Mouse (Mus musculus): ENCODE measurements at regions not wholly inside any gene's neighbourhood (a gene's known extent, or its start where the extent isn't known, plus 50 kb on each side); places are given as distances from the start of the nearest gene placed in this dataset.
A peak's percentile ranks its signal among the peaks of the same experiment; 100 is the strongest.

GRCm38 (mm10) chr4:22106883-22107282 is 175.8 kb downstream of the Faxc start:
- Histone ChIP-seq H3K4me3 (no peak overlapping the region), H3K27ac (no peak overlapping the region)
- intact Hi-C loops (cut with DNase I): no loop called here
- DNase-seq (ENCODE audit: extremely low spot score in 1 of 2, low spot score in 2 of 2): no peak
- no peak for TF ChIP-seq CTCF (IDR thresholded peaks at IDR 0.05)

GRCm38 (mm10) chr4:22109410-22109809 is 178.3 kb downstream of the Faxc start:
- Histone ChIP-seq H3K4me3 (no peak overlapping the region), H3K27ac (no peak overlapping the region)
- intact Hi-C loops (cut with DNase I): no loop called here
- DNase-seq (ENCODE audit: extremely low spot score in 1 of 2, low spot score in 2 of 2): no peak
- TF ChIP-seq CTCF (IDR thresholded peaks at IDR 0.05): no peak

GRCm38 (mm10) chr4:22110400-22110799 is 179.3 kb downstream of the Faxc start:
- intact Hi-C loops (cut with DNase I): no loop called here
- no peak for DNase-seq (ENCODE audit: extremely low spot score in 1 of 2, low spot score in 2 of 2)
- Histone ChIP-seq H3K4me3 (no peak overlapping the region), H3K27ac (no peak overlapping the region)
- TF ChIP-seq CTCF (IDR thresholded peaks at IDR 0.05): no peak

- no peak for DNase-seq (ENCODE audit: extremely low spot score in 1 of 2, low spot score in 2 of 2)
- Histone ChIP-seq H3K4me3 (no peak overlapping the region), H3K27ac (no peak overlapping the region)
- intact Hi-C loops (cut with DNase I): no loop called here
- no peak for TF ChIP-seq CTCF (IDR thresholded peaks at IDR 0.05)
Measured at GRCm38 (mm10) chr4:22112209-22112608, 181.1 kb downstream of the Faxc start.

GRCm38 (mm10) chr4:22114451-22114850 is 183.3 kb downstream of the Faxc start:
- TF ChIP-seq CTCF (IDR thresholded peaks at IDR 0.05): no peak
- Histone ChIP-seq H3K4me3 (no peak overlapping the region), H3K27ac (no peak overlapping the region)
- no peak for DNase-seq (ENCODE audit: extremely low spot score in 1 of 2, low spot score in 2 of 2)
- intact Hi-C loops (cut with DNase I): no loop called here

GRCm38 (mm10) chr4:22119877-22120276 is 188.7 kb downstream of the Faxc start:
- Histone ChIP-seq H3K4me3 (no peak overlapping the region), H3K27ac (no peak overlapping the region)
- no peak for DNase-seq (ENCODE audit: extremely low spot score in 1 of 2, low spot score in 2 of 2)
- intact Hi-C loops (cut with DNase I): no loop called here
- no peak for TF ChIP-seq CTCF (IDR thresholded peaks at IDR 0.05)

- H3K27ac ChIP-seq: no peak overlapping the region
- intact Hi-C loops (cut with DNase I): no loop called here
- no peak for DNase-seq (ENCODE audit: extremely low spot score in 1 of 2, low spot score in 2 of 2)
- TF ChIP-seq CTCF (IDR thresholded peaks at IDR 0.05): no peak
- H3K4me3 ChIP-seq: no peak overlapping the region
Measured at GRCm38 (mm10) chr4:22120953-22121352, 189.8 kb downstream of the Faxc start.

- no peak for TF ChIP-seq CTCF (IDR thresholded peaks at IDR 0.05)
- Histone ChIP-seq H3K27ac (no peak overlapping the region), H3K4me3 (no peak overlapping the region)
- intact Hi-C loops (cut with DNase I): no loop called here
- DNase-seq (ENCODE audit: extremely low spot score in 1 of 2, low spot score in 2 of 2): no peak
Measured at GRCm38 (mm10) chr4:22121397-22121796, 190.3 kb downstream of the Faxc start.

GRCm38 (mm10) chr4:22124836-22125235 is 193.7 kb downstream of the Faxc start:
- TF ChIP-seq CTCF (IDR thresholded peaks at IDR 0.05): no peak
- DNase-seq (ENCODE audit: extremely low spot score in 1 of 2, low spot score in 2 of 2): no peak
- intact Hi-C loops (cut with DNase I): no loop called here

GRCm38 (mm10) chr4:22130511-22130910 is 199.4 kb downstream of the Faxc start:
- no peak for TF ChIP-seq CTCF (IDR thresholded peaks at IDR 0.05)
- intact Hi-C loops (cut with DNase I): loop anchor here (2.0 to 5.0 kb wide), 2 partner anchors 112 to 347 kb away; no protein-coding TSS in a partner anchor
- DNase-seq (ENCODE audit: extremely low spot score in 1 of 2, low spot score in 2 of 2): no peak
- Histone ChIP-seq H3K4me3 (no peak overlapping the region), H3K27ac (no peak overlapping the region)

More at GRCm38 (mm10) chr4:22124836-22125235, 193.7 kb downstream of the Faxc start:
- H3K27ac ChIP-seq: no peak overlapping the region
- H3K4me3 ChIP-seq: no peak overlapping the region

GRCm38 (mm10) chr4:22131751-22132736 is 200.9 kb downstream of the Faxc start:
- TF ChIP-seq CTCF (IDR thresholded peaks at IDR 0.05): peak; percentile 81
- intact Hi-C loops (cut with DNase I): loop anchor here (2.0 to 5.0 kb wide), 2 partner anchors 113 to 345 kb away; no protein-coding TSS in a partner anchor
- DNase-seq (ENCODE audit: extremely low spot score in 1 of 2, low spot score in 2 of 2): peak; percentile 47 to 58
- Histone ChIP-seq H3K27ac (no peak overlapping the region), H3K4me3 (no peak overlapping the region)

Measured in left cerebral cortex, adult 2 months (tissue).